Mouse (Mus musculus): ENCODE data around the gene Gm6121. TPM values are rescaled to one million over a fixed set of nuclear protein-coding genes. Genes with fewer than 3 reads are reported as not detected.
"Not testable (repeated sequence)": the region's sequence is repeated elsewhere in the genome, so short reads cannot be mapped to it uniquely, and the experiment has no call there.

Gene Gm6121
- polyA plus RNA-seq (2011; ENCODE audit: insufficient read depth, insufficient read length, low read depth, missing spikeins): not detected in 2 replicates

- not testable (repeated sequence) for H3K9me3 ChIP-seq (replicated peaks; ENCODE audit: control insufficient read depth, insufficient read depth, low read length, poor library complexity, severe bottlenecking); H3K4me1 ChIP-seq (ENCODE audit: control insufficient read depth, insufficient read depth, low read length); H3K27ac ChIP-seq (ENCODE audit: insufficient read depth, low read length); H3K36me3 ChIP-seq (ENCODE audit: control insufficient read depth, insufficient read depth, low read length, poor library complexity, severe bottlenecking); H3K27me3 ChIP-seq (ENCODE audit: control insufficient read depth, insufficient read depth, low read length, poor library complexity, severe bottlenecking); H3K9ac ChIP-seq (ENCODE audit: low read depth, poor library complexity, severe bottlenecking); H3K4me3 ChIP-seq (ENCODE audit: low read depth, low read length)
Observed at GRCm38 (mm10) chrX:26935597-26935996, at the start of gene Gm6121. Gene Gm6121 (minus strand): TSS chrX:26935697.

Other genes starting within 250 kb of the Gm6121 start
- gene Gm14525, start 233.1 kb downstream of the Gm6121 start, polyA plus RNA-seq (2011; ENCODE audit: insufficient read depth, insufficient read length, low read depth, missing spikeins): not detected in 2 replicates

All from ES-Bruce4 (cell line).